Mouse (Mus musculus) heart, postnatal 10 days (tissue): ENCODE data around the gene Sptb. TPM values are rescaled to one million over a fixed set of nuclear protein-coding genes. Genes with fewer than 3 reads are reported as not detected.

Experiments used
- microRNA-seq, 2 experiments: library from miRNA; unstranded; fragments of <30 nt; microRNA quantifications; one replicate each; pipeline ENCODE4 v1.2.0; 2022
- total RNA-seq, 2 experiments: library from RNA; stranded (reverse); gene quantifications; 2 replicates each; pipeline ENCODE4 v1.2.3; 2021

The Sptb gene
- total RNA-seq, 2 experiments from 2014 or later = 59.0 to 60.3 TPM

Small RNA genes lying within 50 kb of the gene (microRNA-seq; reads per million reads assigned to microRNA genes)
- 0 to 0.70 reads per million in 2 experiments for gene Mir5135

Other genes starting within 250 kb of the Sptb start
- gene Plekhg3, start 179.7 kb downstream of the Sptb start, total RNA-seq = 10 to 100 TPM; 22.7 to 24.6 TPM
- gene Churc1, start 55.0 kb upstream of the Sptb start, total RNA-seq = 10 to 100 TPM; 77.9 to 91.3 TPM
- 10 to 100 TPM; 14.7 to 15.4 TPM for gene Fntb, start 55.0 kb upstream of the Sptb start, total RNA-seq
- not detected for gene Gpx2, start 85.0 kb upstream of the Sptb start, total RNA-seq
- 1 to 10 TPM; 1.2 to 1.3 TPM for gene Rab15, start 112.4 kb upstream of the Sptb start, total RNA-seq